Mouse (Mus musculus) heart, postnatal 4 days (tissue): Measurements from ENCODE around the gene Traf6. TPM values are rescaled to one million over a fixed set of nuclear protein-coding genes. Genes with fewer than 3 reads are reported as not detected.

Source experiments
- total RNA-seq, 2 experiments: library from RNA; stranded (reverse); gene quantifications; 2 replicates each; pipeline ENCODE4 v1.2.3; 2021

The Traf6 gene
- total RNA-seq, 2 experiments from 2014 or later = 14.3 to 15.0 TPM

Other genes starting within 250 kb of the Traf6 start
- not detected for gene Rag2, start 53.7 kb upstream of the Traf6 start, total RNA-seq
- under 1 TPM; 0.09 to 0.41 TPM for gene Rag1, start 28.9 kb upstream of the Traf6 start, total RNA-seq
- gene B230118H07Rik, start 28.9 kb upstream of the Traf6 start, total RNA-seq = 10 to 100 TPM; 44.8 to 48.7 TPM
- gene Prr5l, start 204.6 kb downstream of the Traf6 start, total RNA-seq = 1 to 10 TPM; 3.8 to 4.6 TPM
- 10 to 100 TPM; 28.4 to 30.1 TPM for gene Commd9, start 207.8 kb downstream of the Traf6 start, total RNA-seq